Mouse (Mus musculus) thymus, postnatal 14 days (tissue): ENCODE results near the gene Ackr4.

ENCODE experiments used
- DNase-seq: peaks from one replicate; pipeline ENCODE4 v3.0.0; 2021

Ackr4 gene

GRCm38 (mm10) chr9:104104986-104105385 lies 21.7 kb downstream of the Ackr4 start:
- no peak for DNase-seq

- no peak for DNase-seq
These were observed 23.8 kb downstream of the Ackr4 start for GRCm38 (mm10) chr9:104102901-104103300.

GRCm38 (mm10) chr9:104102301-104102700 lies 24.4 kb downstream of the Ackr4 start:
- no peak for DNase-seq

GRCm38 (mm10) chr9:104101458-104101857 lies 25.3 kb downstream of the Ackr4 start:
- DNase-seq: no peak

GRCm38 (mm10) chr9:104100822-104101221 lies 25.9 kb downstream of the Ackr4 start:
- no peak for DNase-seq

GRCm38 (mm10) chr9:104099060-104099459 lies 27.7 kb downstream of the Ackr4 start:
- DNase-seq: no peak

GRCm38 (mm10) chr9:104098256-104098655 lies 28.5 kb downstream of the Ackr4 start:
- no peak for DNase-seq

- no peak for DNase-seq
These were observed 33.8 kb downstream of the Ackr4 start for GRCm38 (mm10) chr9:104092945-104093344.

- DNase-seq: no peak
These were observed 38.2 kb downstream of the Ackr4 start for GRCm38 (mm10) chr9:104088555-104088954.

GRCm38 (mm10) chr9:104085730-104086429 lies 40.9 kb downstream of the Ackr4 start:
- no peak for DNase-seq

- no peak for DNase-seq
These were observed 46.7 kb downstream of the Ackr4 start for GRCm38 (mm10) chr9:104080038-104080437.

GRCm38 (mm10) chr9:104079379-104079778 lies 47.4 kb downstream of the Ackr4 start:
- peak; percentile 66 for DNase-seq

- DNase-seq: no peak
These were observed 48.0 kb downstream of the Ackr4 start for GRCm38 (mm10) chr9:104078780-104079179.

- no peak for DNase-seq
These were observed 50.9 kb downstream of the Ackr4 start for GRCm38 (mm10) chr9:104075808-104076207.

GRCm38 (mm10) chr9:104070863-104071604 lies 55.7 kb downstream of the Ackr4 start:
- DNase-seq: no peak

- DNase-seq: no peak
These were observed 56.5 kb downstream of the Ackr4 start for GRCm38 (mm10) chr9:104070241-104070640.

- DNase-seq: no peak
These were observed 62.2 kb downstream of the Ackr4 start for GRCm38 (mm10) chr9:104064571-104064970.

- DNase-seq: peak; percentile 82
These were observed 63.3 kb downstream of the Ackr4 start, which contains the start of gene Acad11 for GRCm38 (mm10) chr9:104063244-104063961. Gene Acad11 (plus strand): TSS chr9:104063377.

- peak; percentile 80 for DNase-seq
These were observed 64.1 kb downstream of the Ackr4 start, which contains the start of gene Uba5 for GRCm38 (mm10) chr9:104062430-104063243. Gene Uba5 (minus strand): TSS chr9:104063134.

GRCm38 (mm10) chr9:104051028-104051427 lies 75.7 kb downstream of the Ackr4 start:
- DNase-seq: no peak

- no peak for DNase-seq
These were observed 83.1 kb downstream of the Ackr4 start for GRCm38 (mm10) chr9:104043676-104044075.

GRCm38 (mm10) chr9:104040362-104040761 lies 86.4 kb downstream of the Ackr4 start, which contains the start of gene Gm28305:
Gene Gm28305 (plus strand): TSS chr9:104040662.
- DNase-seq: no peak
